Comparison of ENCODE assay signal across 10 mouse cellular contexts in genomic region chr4:133217641-133218040, GRCm38 (mm10). TPM values are rescaled to one million over a fixed set of nuclear protein-coding genes. Genes with fewer than 3 reads are reported as not detected.
A peak's percentile ranks its signal among the peaks of the same experiment; 100 is the strongest.
DNase-seq lines count a peak whose midpoint lies in the region; ATAC-seq and TF ChIP-seq lines count a peak whose summit lies in the region.
"Had no signal": no experiment of that assay in that cellular context is flagged by ENCODE, and none has a peak within 500 bp of the region (broad histone marks: within the 10 kb centered on the region; RNA-seq: fewer than 3 reads in every experiment).

No protein-coding gene starts in this region.

- H3K9me3 ChIP-seq in hindbrain, embryonic 10.5 days = no peaks in the 10 kb centered on the region
- no peaks in the 10 kb centered on the region for H3K9me3 ChIP-seq in hindbrain, embryonic 13.5 days
- H3K9me3 ChIP-seq: embryonic facial prominence, embryonic 13.5 days had no signal

- peaks cover 45% of the 10 kb centered on the region for H3K4me1 ChIP-seq in hindbrain, embryonic 10.5 days (replicated peaks)
- peaks cover 31% of the 10 kb centered on the region for H3K4me1 ChIP-seq in hindbrain, embryonic 13.5 days (replicated peaks)

- H3K36me3 ChIP-seq in hindbrain, embryonic 10.5 days = no peaks in the 10 kb centered on the region
- no peaks in the 10 kb centered on the region for H3K36me3 ChIP-seq in hindbrain, embryonic 13.5 days
- H3K36me3 ChIP-seq in myocyte (ENCODE audit: control insufficient read depth, insufficient read depth) = no peaks in the 10 kb centered on the region
- H3K36me3 ChIP-seq: embryonic facial prominence, embryonic 13.5 days had no signal

- peak; percentile 73 for DNase-seq in hindbrain, embryonic 10.5 days (ENCODE audit: low spot score)
- DNase-seq in B cell, adult 2 months = peak; percentile 78 to 80
- DNase-seq in ZHBTc4 (ENCODE audit: low read depth, low spot score) = peak; percentile 88
- DNase-seq in embryo, embryonic 11 days = peak; percentile 86
- DNase-seq in kidney, postnatal 25 days = peak; percentile 79
- peak; percentile 79 for DNase-seq in thymus, postnatal 25 days

- peaks cover 85% of the 10 kb centered on the region for H3K27me3 ChIP-seq in hindbrain, embryonic 10.5 days (ENCODE audit: insufficient read depth, poor library complexity, severe bottlenecking)
- peaks cover 77% of the 10 kb centered on the region for H3K27me3 ChIP-seq in hindbrain, embryonic 13.5 days
- peaks cover 31% of the 10 kb centered on the region for H3K27me3 ChIP-seq in myocyte (ENCODE audit: control insufficient read depth, insufficient read depth, insufficient read length)

- under 1% methylated on average over 5 of the region's 5 CpGs for WGBS in hindbrain, embryonic 10.5 days
- WGBS in hindbrain, embryonic 13.5 days = 3% methylated on average over 5 of the region's 5 CpGs

- no peak overlapping the region for H3K9ac ChIP-seq in hindbrain, embryonic 13.5 days
- H3K9ac ChIP-seq: embryonic facial prominence, embryonic 13.5 days had no signal

- H3ac ChIP-seq in myocyte (ENCODE audit: control insufficient read depth, insufficient read length) = no peak overlapping the region

- no peaks in the 10 kb centered on the region for H3K79me2 ChIP-seq in myocyte (ENCODE audit: control insufficient read depth, insufficient read depth)

- no peak; the same call in 1 of the 2 replicates for ATAC-seq in hindbrain, embryonic 13.5 days (ENCODE audit: low FRiP score)

- H3K4me2 ChIP-seq in hindbrain, embryonic 13.5 days = no peak overlapping the region
- H3K4me2 ChIP-seq in myocyte (ENCODE audit: low read depth) = no peak overlapping the region
- H3K4me2 ChIP-seq: embryonic facial prominence, embryonic 13.5 days had no signal

- H3K4me3 ChIP-seq in hindbrain, embryonic 10.5 days = no peak overlapping the region
- no peak overlapping the region for H3K4me3 ChIP-seq in hindbrain, embryonic 13.5 days
- no peak overlapping the region for H3K4me3 ChIP-seq in myocyte
- H3K4me3 ChIP-seq: embryonic facial prominence, embryonic 13.5 days had no signal

- no peak overlapping the region for H3K27ac ChIP-seq in hindbrain, embryonic 10.5 days
- no peak overlapping the region for H3K27ac ChIP-seq in hindbrain, embryonic 13.5 days
- H3K27ac ChIP-seq: embryonic facial prominence, embryonic 13.5 days had no signal

- TF ChIP-seq POLR2A in myocyte (IDR thresholded peaks at IDR 0.05; ENCODE audit: insufficient read length, low read depth) = no peak

TF ChIP-seq in myocyte, 11 proteins besides CTCF, POLR2A, EP300 and RAD21:
- no peak for TF ChIP-seq TCF12 (IDR thresholded peaks at IDR 0.05; ENCODE audit: insufficient read depth, poor library complexity, severe bottlenecking)
- TF ChIP-seq USF1 (IDR thresholded peaks at IDR 0.05; ENCODE audit: low read depth) = peak; percentile 32
- no peak for TF ChIP-seq SRF (IDR thresholded peaks at IDR 0.05; ENCODE audit: control insufficient read depth, insufficient read length, low read depth)
TF ChIP-seq in myocyte: peak in this region for 1.

RNA-seq across cellular contexts. Expression of gene Gpr3, which starts 5.3 kb away (rescaled TPM):
- 0.32 and 0.35 TPM in 2 replicates for polyA plus RNA-seq in hindbrain, embryonic 10.5 days (2016; fragmentation: Nextera tagmentation; extraction: Ambion mirVana)
- polyA plus RNA-seq in hindbrain, embryonic 13.5 days (2015; fragmentation: Nextera tagmentation; extraction: Ambion mirVana) = 0.52 and 1.4 TPM in 2 replicates
- 0.40 TPM for polyA plus RNA-seq in myocyte (2012; fragmentation: generic; extraction: Trizol)
- polyA plus RNA-seq: stomach, embryonic 14.5 days had no signal

RNA-seq across cellular contexts. Expression of gene Cd164l2, which starts 5.7 kb away (rescaled TPM):
- 1.1 and 2.2 TPM in 2 replicates for polyA plus RNA-seq in hindbrain, embryonic 10.5 days (2016; fragmentation: Nextera tagmentation; extraction: Ambion mirVana)
- polyA plus RNA-seq in hindbrain, embryonic 13.5 days (2015; fragmentation: Nextera tagmentation; extraction: Ambion mirVana) = 0.78 and 2.5 TPM in 2 replicates
- 0.22 TPM for polyA plus RNA-seq in myocyte (2012; fragmentation: generic; extraction: Trizol)

RNA-seq across cellular contexts. Expression of gene Map3k6, which starts 23.0 kb away (rescaled TPM):
- polyA plus RNA-seq in hindbrain, embryonic 10.5 days (2016; fragmentation: Nextera tagmentation; extraction: Ambion mirVana) = 1.7 and 1.9 TPM in 2 replicates
- polyA plus RNA-seq in hindbrain, embryonic 13.5 days (2015; fragmentation: Nextera tagmentation; extraction: Ambion mirVana) = 1.9 and 2.0 TPM in 2 replicates
- 4.6 TPM for polyA plus RNA-seq in myocyte (2012; fragmentation: generic; extraction: Trizol)

RNA-seq across cellular contexts. Expression of gene Sytl1, which starts 45.3 kb away (rescaled TPM):
- polyA plus RNA-seq in hindbrain, embryonic 10.5 days (2016; fragmentation: Nextera tagmentation; extraction: Ambion mirVana) = 1.2 and 1.6 TPM in 2 replicates
- polyA plus RNA-seq in hindbrain, embryonic 13.5 days (2015; fragmentation: Nextera tagmentation; extraction: Ambion mirVana) = 0.41 and 0.69 TPM in 2 replicates
- polyA plus RNA-seq in myocyte (2012; fragmentation: generic; extraction: Trizol) = 3.4 TPM

RNA-seq across cellular contexts. Expression of gene Tmem222, which starts 60.0 kb away (rescaled TPM):
- polyA plus RNA-seq in hindbrain, embryonic 10.5 days (2016; fragmentation: Nextera tagmentation; extraction: Ambion mirVana) = 82.8 and 87.8 TPM in 2 replicates
- polyA plus RNA-seq in hindbrain, embryonic 13.5 days (2015; fragmentation: Nextera tagmentation; extraction: Ambion mirVana) = 101 and 102 TPM in 2 replicates
- polyA plus RNA-seq in myocyte (2012; fragmentation: generic; extraction: Trizol) = 66.9 TPM
